Mouse (Mus musculus) embryonic fibroblast, embryonic 13.5 days (primary cell): ENCODE measurements around the gene Rccd1.

ENCODE experiments used
- CTCF ChIP-seq: IDR thresholded peaks from 2 replicates; pipeline ENCODE4 v1.5.1; 2011; ENCODE audit warnings: mild to moderate bottlenecking, control low read depth, low read length, moderate library complexity, borderline replicate concordance; ENCODE audit not compliant: insufficient read depth
- POLR2A ChIP-seq: IDR thresholded peaks from 2 replicates; pipeline ENCODE4 v1.6.1; 2011; ENCODE audit warnings: low read depth, mild to moderate bottlenecking, control low read depth, low read length, moderate library complexity

DNA sequence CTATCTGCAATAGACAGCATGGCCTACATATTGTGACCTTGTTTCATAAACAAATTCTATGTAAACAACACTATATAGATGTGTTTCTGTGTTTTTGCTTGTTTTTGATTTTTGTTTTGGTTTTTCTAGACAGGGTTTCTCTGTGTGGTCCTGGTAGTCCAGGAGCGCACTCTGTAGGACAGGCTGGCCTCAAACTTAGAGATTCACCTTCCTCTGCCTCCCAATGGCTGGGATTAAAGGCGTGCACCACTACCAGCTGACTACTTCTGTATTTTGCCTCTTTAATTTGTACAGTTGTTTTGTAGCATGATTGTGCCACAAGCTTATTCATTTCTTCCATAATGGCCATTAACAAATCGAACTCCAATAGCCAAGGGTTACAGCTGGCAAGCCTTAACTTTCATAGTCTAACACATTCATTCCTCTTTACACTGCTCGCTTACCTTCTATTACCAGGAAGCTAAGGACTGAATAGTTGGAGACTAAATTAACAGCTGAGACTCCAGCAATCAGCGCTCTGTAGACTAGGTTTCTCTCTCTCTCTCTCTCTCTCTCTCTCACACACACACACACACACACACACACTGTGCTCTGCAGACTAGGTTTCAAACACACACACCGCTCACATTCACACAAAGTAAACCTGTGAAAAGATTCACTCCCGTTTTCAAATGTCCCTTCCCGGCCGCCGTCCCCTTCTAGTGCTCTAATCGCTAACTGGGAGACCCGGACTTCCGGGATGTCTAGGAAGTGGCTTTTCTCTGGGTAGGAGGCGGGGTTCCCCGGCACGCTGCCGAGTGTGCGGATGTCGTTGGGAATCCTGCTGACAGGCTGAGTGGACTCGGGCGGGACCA, 55.1 kb downstream of the Rccd1 start, which contains the start of gene Vps33b:
- TF ChIP-seq CTCF (no peak), POLR2A (peak; percentile 72)
